In the genomic region with DNA sequence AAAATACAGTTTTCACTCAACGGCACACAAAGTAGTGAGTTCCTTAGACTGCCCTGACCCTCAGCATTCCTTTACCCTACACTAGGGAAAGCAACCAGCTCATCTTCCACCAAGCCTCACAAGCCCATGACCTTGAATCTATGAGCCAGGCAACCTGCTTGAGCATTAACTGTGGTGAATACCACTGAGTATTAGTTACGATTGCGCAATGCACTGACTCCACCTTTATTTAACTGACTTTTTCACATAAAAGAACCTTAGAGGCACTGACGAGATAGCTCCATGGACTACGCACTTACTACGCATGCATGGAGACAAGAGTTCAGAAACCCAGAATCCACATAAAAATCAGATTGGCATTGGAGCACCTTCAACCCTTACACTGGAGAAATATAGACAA, we compare ENCODE assay signal across 15 mouse cellular contexts.
"Had no signal": no experiment of that assay in that cellular context is flagged by ENCODE, and none has a peak within 500 bp of the region (broad histone marks: within the 10 kb centered on the region; RNA-seq: fewer than 3 reads in every experiment).

No protein-coding gene starts in this region.

- ATAC-seq: midbrain, embryonic 13.5 days; midbrain, embryonic 16.5 days had no signal

- H3K9me3 ChIP-seq: liver, embryonic 15.5 days; midbrain, embryonic 13.5 days; neural tube, embryonic 12.5 days; stomach, embryonic 15.5 days had no signal

- H3K36me3 ChIP-seq: liver, embryonic 15.5 days; midbrain, embryonic 13.5 days; neural tube, embryonic 12.5 days; stomach, embryonic 15.5 days had no signal

- H3K9ac ChIP-seq: liver, embryonic 15.5 days; lung, embryonic 14.5 days; midbrain, embryonic 13.5 days; neural tube, embryonic 12.5 days; stomach, embryonic 15.5 days had no signal

- H3K4me1 ChIP-seq: liver, embryonic 15.5 days; midbrain, embryonic 13.5 days; neural tube, embryonic 12.5 days; stomach, embryonic 15.5 days had no signal

- H3K4me2 ChIP-seq: liver, embryonic 15.5 days; lung, embryonic 14.5 days; midbrain, embryonic 11.5 days; midbrain, embryonic 13.5 days; neural tube, embryonic 12.5 days; stomach, embryonic 15.5 days had no signal

- H3K4me3 ChIP-seq: liver, embryonic 15.5 days; midbrain, embryonic 13.5 days; neural tube, embryonic 12.5 days; stomach, embryonic 15.5 days had no signal

- DNase-seq: lung, adult 18-20 months; lung, embryonic 14.5 days; lung, postnatal 10 days; lung, postnatal 4 days; right cerebral cortex, postnatal 14 days; thymus, adult 2 months; thymus, postnatal 25 days; thymus, postnatal 4 days had no signal

- H3K27ac ChIP-seq: liver, embryonic 15.5 days; midbrain, embryonic 13.5 days; neural tube, embryonic 12.5 days; stomach, embryonic 15.5 days; stomach, postnatal 0 days had no signal

- H3K27me3 ChIP-seq: liver, embryonic 15.5 days; midbrain, embryonic 13.5 days; neural tube, embryonic 12.5 days; stomach, embryonic 15.5 days had no signal
